Mouse (Mus musculus) cerebellum, postnatal 4 days (tissue): Measurements from ENCODE around the gene Mlh3.

ENCODE experiments used
- DNase-seq, 2 experiments: peaks; one replicate each; pipeline ENCODE4 v3.0.0; 2022; ENCODE audit warnings: low spot score in 2 of 2, mixed read lengths in 1 of 2

Gene Mlh3

GRCm38 (mm10) chr12:85280845-85281651 lies 10.6 kb upstream of the Mlh3 start:
- no peak for DNase-seq

- DNase-seq, result peak; percentile 98
Measured at GRCm38 (mm10) chr12:85280105-85280844, 9.9 kb upstream of the Mlh3 start.

- no peak for DNase-seq
Measured at GRCm38 (mm10) chr12:85279396-85280080, 9.1 kb upstream of the Mlh3 start.

- no peak for DNase-seq
Measured at GRCm38 (mm10) chr12:85278919-85279318, 8.5 kb upstream of the Mlh3 start.

DNA sequence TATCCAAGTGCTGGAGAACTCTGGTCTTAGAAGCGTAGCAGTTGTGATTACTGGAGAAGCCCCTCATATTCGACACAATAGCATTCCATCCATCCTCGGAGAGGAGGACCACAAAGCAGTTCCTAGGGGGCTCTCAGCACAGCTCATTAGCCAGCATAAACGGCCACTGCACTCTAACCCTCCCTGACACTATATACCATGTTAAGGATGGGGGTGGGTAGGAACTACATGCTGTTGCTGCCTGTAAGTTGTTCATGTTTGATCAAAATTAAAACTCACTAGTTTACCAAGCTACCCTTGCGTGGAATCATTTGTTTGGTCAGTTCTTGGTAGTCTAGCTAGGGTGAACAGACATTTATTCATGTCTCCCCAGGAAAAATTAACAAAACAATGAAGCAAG lies 5.9 kb upstream of the Mlh3 start:
- DNase-seq, result no peak

- no peak for DNase-seq
Measured at GRCm38 (mm10) chr12:85273508-85273907, 3.1 kb upstream of the Mlh3 start.

DNA sequence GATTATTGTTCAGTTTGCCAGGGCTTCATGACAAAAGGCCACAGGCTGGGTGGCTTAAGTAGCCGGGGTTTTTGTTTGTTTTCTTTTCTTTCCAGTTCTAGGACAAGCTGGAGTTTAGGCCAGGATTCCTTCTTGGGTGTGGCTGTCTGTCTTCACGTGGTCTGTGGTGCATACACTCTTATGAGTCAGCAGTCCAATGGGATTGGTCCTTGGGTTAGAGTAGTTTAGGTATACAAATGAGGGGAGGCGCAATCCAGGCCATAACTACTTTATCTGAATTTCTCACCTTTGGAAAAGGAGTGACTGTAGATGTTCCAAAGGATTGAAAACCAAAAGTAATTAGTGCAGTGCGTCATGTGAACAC lies 1.4 kb upstream of the Mlh3 start:
- no peak for DNase-seq

GRCm38 (mm10) chr12:85271132-85271842 lies 888 bp upstream of the Mlh3 start:
- DNase-seq, result no peak

DNA sequence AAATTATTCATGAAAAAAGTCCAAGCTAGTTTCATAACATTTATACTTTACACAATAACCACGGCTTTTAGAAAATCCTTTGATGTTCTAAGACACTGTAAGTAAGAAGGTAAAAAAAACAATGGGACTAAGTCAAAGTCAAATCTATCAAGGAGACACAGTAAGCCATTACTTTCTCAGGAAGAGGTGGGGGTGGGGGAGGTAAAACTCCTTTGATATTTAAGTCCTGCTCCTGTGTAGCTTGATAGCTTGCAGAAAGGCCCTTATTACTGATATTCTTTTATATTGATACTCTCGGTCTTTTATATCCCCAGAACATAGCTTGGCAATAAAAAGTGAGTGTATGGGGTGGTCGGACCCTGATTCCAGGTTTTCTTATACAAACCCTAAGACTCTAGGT lies 578 bp downstream of the Mlh3 start:
- no peak for DNase-seq

GRCm38 (mm10) chr12:85266248-85266647 lies 4.2 kb downstream of the Mlh3 start:
- DNase-seq, result no peak

GRCm38 (mm10) chr12:85264940-85265339 lies 5.5 kb downstream of the Mlh3 start:
- DNase-seq, result no peak

DNA sequence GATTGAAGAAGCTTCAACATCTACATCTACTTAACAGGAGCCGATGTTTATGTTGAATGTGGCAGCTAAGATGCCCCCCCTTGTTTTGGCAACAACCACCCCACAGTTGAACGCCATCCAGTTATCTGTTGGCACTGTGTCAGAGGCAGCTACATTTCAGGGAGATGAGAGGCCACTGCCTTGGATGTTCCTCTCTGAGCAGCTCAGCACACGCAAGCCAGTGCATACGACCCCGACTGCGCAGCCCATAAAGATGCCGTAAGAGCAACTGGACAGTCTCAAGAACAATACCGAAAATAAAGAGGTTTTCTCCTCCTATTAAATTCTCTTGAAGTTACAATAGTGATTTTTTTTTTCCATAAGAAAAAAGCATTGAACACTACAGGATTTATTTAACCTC lies 5.9 kb downstream of the Mlh3 start:
- DNase-seq, result peak in 1 of 2 experiments; percentile 53

GRCm38 (mm10) chr12:85263190-85263589 lies 7.2 kb downstream of the Mlh3 start:
- DNase-seq, result no peak

GRCm38 (mm10) chr12:85262489-85262888 lies 7.9 kb downstream of the Mlh3 start:
- no peak for DNase-seq

DNA sequence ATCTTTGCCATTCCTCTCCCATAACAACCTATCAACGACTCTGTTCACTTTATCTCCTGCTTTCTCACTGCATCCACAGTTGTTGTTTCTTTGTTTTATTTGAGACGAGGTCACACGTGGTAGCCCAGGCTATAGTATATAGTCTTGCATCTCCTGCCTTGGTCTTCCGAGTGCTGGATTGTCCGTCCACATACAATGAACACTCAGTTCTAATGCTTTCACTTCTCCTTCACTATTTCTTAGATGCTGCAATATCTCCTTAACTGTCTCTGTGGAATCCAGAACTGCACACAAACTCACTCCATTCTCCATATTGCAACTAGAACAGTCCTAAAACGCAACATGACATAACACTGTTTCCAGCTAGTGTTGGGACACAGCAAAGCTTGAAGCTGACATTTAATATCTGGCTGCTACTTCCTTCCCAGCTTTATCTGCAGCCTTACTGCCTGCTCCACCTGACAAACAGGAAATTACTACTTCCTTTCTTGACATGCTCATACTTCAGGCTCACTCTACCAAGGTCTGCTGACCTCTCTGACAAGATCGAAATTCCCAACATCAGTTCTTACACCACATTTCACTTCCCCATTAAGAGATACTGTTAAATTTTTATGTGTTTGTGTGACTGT lies 13.3 kb downstream of the Mlh3 start:
- DNase-seq, result no peak

DNA sequence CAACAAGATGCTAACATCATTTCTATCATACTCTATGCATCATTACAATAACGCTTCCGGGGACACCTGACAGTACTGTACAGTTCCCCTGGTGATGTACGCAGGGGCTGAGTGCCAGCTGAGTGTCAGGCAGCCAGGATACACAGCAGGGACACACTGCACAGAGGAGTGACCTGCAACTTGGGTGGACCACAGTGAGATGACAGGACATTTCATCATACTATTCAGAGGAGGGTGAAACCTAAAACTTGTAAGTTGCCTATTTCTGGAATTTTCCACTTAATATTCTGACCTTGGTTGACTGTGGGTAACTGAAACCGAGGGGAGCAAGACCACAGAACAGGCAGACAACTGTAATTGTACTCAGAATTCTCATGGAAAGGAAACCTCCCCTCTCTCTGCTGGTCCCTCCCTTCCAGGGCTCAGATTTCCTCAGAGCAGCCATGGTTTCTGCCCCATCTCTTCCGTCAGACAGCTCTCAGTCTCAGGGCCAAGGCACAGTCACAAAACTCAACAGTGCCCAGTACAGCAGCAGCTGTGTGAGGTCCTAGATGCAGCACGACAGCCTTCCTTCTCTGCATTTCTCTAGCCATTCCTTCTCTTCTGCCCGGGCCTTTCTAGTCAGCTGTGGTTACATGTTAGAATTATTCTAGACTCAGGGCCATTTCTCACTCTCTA lies 14.2 kb downstream of the Mlh3 start:
- DNase-seq, result no peak

DNA sequence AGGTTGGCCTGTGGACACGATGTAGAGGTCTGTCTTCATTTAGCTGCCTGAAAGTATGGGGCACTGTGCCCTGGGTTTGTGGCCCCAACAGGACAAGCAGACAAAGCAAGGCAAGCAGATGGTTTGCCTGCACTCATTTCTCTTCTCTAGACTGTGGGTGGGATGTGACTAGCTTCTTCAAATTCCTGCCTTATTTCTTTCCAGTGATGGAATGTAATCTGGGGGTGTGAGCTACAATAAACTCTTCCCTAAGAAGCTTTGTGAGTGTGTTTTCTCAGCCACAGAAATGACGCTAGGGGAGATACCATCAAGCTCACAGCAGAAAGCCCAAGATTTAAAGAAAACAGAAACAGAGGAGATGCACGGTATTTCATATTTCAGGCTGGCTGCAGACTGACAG lies 18.3 kb downstream of the Mlh3 start:
- no peak for DNase-seq

GRCm38 (mm10) chr12:85237553-85237952 lies 32.8 kb downstream of the Mlh3 start:
- no peak for DNase-seq

DNA sequence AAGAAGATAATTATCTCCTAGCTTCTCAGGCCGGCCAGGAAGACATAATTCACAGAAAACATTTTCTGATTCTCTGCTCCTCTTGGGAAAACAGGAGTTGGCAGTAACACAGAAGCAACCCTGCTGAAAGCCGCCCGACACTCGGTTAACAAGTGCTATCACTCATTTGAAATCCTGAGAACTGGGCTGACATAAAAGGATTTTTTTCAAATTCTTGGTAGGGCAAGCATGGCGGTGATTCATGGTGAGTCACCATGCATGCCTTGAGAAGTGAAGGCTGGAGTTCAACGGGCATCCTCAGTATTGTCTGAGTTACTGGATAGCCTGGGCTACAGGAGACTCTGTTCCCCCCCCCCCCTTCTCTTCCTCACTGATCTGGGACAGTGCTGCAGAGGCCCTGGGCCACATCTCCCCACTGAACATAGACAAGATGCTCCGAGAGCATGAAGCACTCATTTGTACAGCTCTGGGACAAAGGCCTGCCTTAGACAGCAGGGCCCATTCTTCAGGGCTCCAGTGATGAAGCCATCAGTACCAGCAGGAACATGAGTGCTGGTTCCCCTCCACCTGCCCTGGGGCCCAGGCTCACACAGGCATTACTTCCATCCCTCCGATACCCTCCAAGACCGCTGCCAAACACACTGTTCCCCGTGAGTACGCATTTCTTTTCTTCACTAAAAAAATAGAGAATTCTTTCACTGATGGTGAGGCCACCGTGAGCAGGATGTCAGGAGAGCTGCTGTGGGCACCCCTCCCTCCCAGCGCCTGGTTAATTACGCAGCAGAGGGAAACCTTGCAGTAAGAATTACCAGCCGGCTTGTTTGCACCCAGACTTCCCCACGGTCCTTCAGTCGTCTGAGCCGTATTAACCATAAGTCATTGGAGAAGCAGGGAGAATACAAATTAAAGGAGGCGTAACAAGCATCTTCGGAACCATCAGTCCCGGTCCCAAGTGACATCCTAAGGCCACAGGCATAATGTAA lies 36.7 kb downstream of the Mlh3 start:
- DNase-seq, result no peak
